Mouse (Mus musculus) stomach, postnatal 0 days (tissue): ENCODE measurements around the gene 1700001P01Rik. TPM values are rescaled to one million over a fixed set of nuclear protein-coding genes. Genes with fewer than 3 reads are reported as not detected.

Experiments
- ATAC-seq: fragments of 200-750 bp; cut with Nextera tagmentation; 2 replicates; pipeline ENCODE4 v1.8.0; 2017; ENCODE audit not compliant: low FRiP score, low TSS enrichment
- DNase-seq: peaks from one replicate; pipeline ENCODE4 v3.0.0-alpha.2; 2016; ENCODE audit warnings: low spot score
- H3K27ac ChIP-seq: fragments of 300-500 bp; sonication (generic); replicated peaks from 2 replicates; pipeline ENCODE4 v1.5.1; 2014; ENCODE audit warnings: mild to moderate bottlenecking, control low read depth
- H3K27me3 ChIP-seq: fragments of 300-500 bp; sonication (generic); 2 replicates; pipeline ENCODE4 v1.6.1; 2014; ENCODE audit warnings: low read length; ENCODE audit not compliant: control insufficient read depth, insufficient read depth
- H3K36me3 ChIP-seq: fragments of 300-500 bp; sonication (generic); 2 replicates; pipeline ENCODE4 v1.6.1; 2014; ENCODE audit warnings: low read length, mixed read lengths; ENCODE audit not compliant: control insufficient read depth, insufficient read depth
- H3K4me1 ChIP-seq: fragments of 300-500 bp; sonication (generic); replicated peaks from 2 replicates; pipeline ENCODE4 v1.6.1; 2014; ENCODE audit warnings: antibody characterized with exemption; ENCODE audit not compliant: control insufficient read depth, insufficient read depth
- H3K4me2 ChIP-seq: fragments of 300-500 bp; sonication (generic); replicated peaks from 2 replicates; pipeline ENCODE4 v1.6.1; 2014; ENCODE audit warnings: low read depth, mild to moderate bottlenecking, control low read depth, moderate library complexity
- H3K4me3 ChIP-seq: fragments of 300-500 bp; sonication (generic); 2 replicates; pipeline ENCODE4 v1.5.1; 2014; ENCODE audit warnings: low read depth, low read length, control low read depth
- H3K9ac ChIP-seq: fragments of 300-500 bp; sonication (generic); 2 replicates; pipeline ENCODE4 v1.6.1; 2014; ENCODE audit warnings: mild to moderate bottlenecking, low read length, control low read depth, mixed read lengths
- H3K9me3 ChIP-seq: fragments of 300-500 bp; sonication (generic); 2 replicates; pipeline ENCODE4 v1.6.1; 2016; ENCODE audit warnings: low read length; ENCODE audit not compliant: control insufficient read depth
- CTCF ChIP-seq: IDR thresholded peaks from 2 replicates; pipeline ENCODE4 v1.5.1; 2016; ENCODE audit warnings: antibody characterized with exemption, low read depth, mild to moderate bottlenecking, moderate library complexity
- EP300 ChIP-seq: optimal IDR thresholded peaks from 2 replicates; pipeline ENCODE3; 2016; ENCODE audit warnings: antibody characterized with exemption
- WGBS: fragments of 180-500 bp; shearing (Covaris S2); extraction: QIAGEN DNeasy Blood & Tissue Kit; methylation state at CpG from one replicate; pipeline ENCODE4 v1.1.7; 2014; 5-methylcytosine and 5-hydroxymethylcytosine counted together
- polyA plus RNA-seq: library from polyadenylated mRNA; unstranded; fragments of >200 nt; fragmentation: Nextera tagmentation; extraction: Ambion mirVana; gene quantifications from 2 replicates; pipeline ENCODE4 v1.2.1, GENCODE M21; 2015

The 1700001P01Rik gene
- polyA plus RNA-seq, 1 experiment from 2014 or later = not detected

GRCm38 (mm10) chr11:97800691-97801408 is 25.1 kb upstream of the 1700001P01Rik start:
- H3K4me3 ChIP-seq = peak overlapping the region; percentile 90
- WGBS = 1% methylated on average over 17 of the region's 17 CpGs
- no peaks in the 10 kb centered on the region for H3K36me3 ChIP-seq
- H3K4me2 ChIP-seq = peak overlapping the region; percentile 74
- H3K9ac ChIP-seq = peak overlapping the region; percentile 90
- H3K4me1 ChIP-seq = peaks cover 20% of the 10 kb centered on the region
- H3K27ac ChIP-seq = peak overlapping the region; percentile 98
- H3K9me3 ChIP-seq = no peaks in the 10 kb centered on the region
- H3K27me3 ChIP-seq = no peaks in the 10 kb centered on the region
- no peak for TF ChIP-seq EP300
- TF ChIP-seq CTCF = no peak
- DNase-seq (no peak), ATAC-seq (no peak)

GRCm38 (mm10) chr11:97799994-97800690 is 24.4 kb upstream of the 1700001P01Rik start:
- H3K9me3 ChIP-seq = no peaks in the 10 kb centered on the region
- no peaks in the 10 kb centered on the region for H3K27me3 ChIP-seq
- H3K36me3 ChIP-seq = no peaks in the 10 kb centered on the region
- ATAC-seq (peak; percentile 75), DNase-seq (peak; percentile 93)
- TF ChIP-seq CTCF (no peak), EP300 (no peak)
- WGBS = 0% methylated on average over 27 of the region's 43 CpGs
- H3K27ac ChIP-seq = peak overlapping the region; percentile 98
- H3K4me2 ChIP-seq = peak overlapping the region; percentile 74
- peaks cover 13% of the 10 kb centered on the region for H3K4me1 ChIP-seq
- H3K4me3 ChIP-seq = peak overlapping the region; percentile 90
- peak overlapping the region; percentile 90 for H3K9ac ChIP-seq

- Histone ChIP-seq H3K4me2 (peak overlapping the region; percentile 74), H3K27ac (peak overlapping the region; percentile 98), H3K27me3 (no peaks in the 10 kb centered on the region), H3K4me1 (peaks cover 6% of the 10 kb centered on the region; the same call in 1 of the 2 replicates), H3K36me3 (no peaks in the 10 kb centered on the region), H3K9ac (peak overlapping the region; percentile 90), H3K4me3 (peak overlapping the region; percentile 90), H3K9me3 (no peaks in the 10 kb centered on the region)
- ATAC-seq (peak; percentile 66), DNase-seq (peak; percentile 90)
- WGBS = 0% methylated on average over 68 of the region's 71 CpGs
- no peak for TF ChIP-seq CTCF
- no peak for TF ChIP-seq EP300
Observed at GRCm38 (mm10) chr11:97799146-97799993, 23.7 kb upstream of the 1700001P01Rik start.

- 1% methylated on average over 11 of the region's 11 CpGs for WGBS
Observed at GRCm38 (mm10) chr11:97798782-97799145, 23.0 kb upstream of the 1700001P01Rik start, which contains the start of gene Lasp1. TSS of gene Lasp1 (plus strand) at chr11:97799000.

GRCm38 (mm10) chr11:97798083-97798435 is 22.3 kb upstream of the 1700001P01Rik start:
- WGBS = 49% methylated on average over 8 of the region's 8 CpGs
- no peak for ATAC-seq
- H3K36me3 ChIP-seq = no peaks in the 10 kb centered on the region
- TF ChIP-seq EP300 (no peak), CTCF (no peak)
- H3K9me3 ChIP-seq = no peaks in the 10 kb centered on the region
- H3K4me1 ChIP-seq = peaks cover 3% of the 10 kb centered on the region; the same call in 1 of the 2 replicates
- no peak for DNase-seq
- no peaks in the 10 kb centered on the region for H3K27me3 ChIP-seq
- H3K9ac ChIP-seq = no peak overlapping the region
- H3K4me3 ChIP-seq = no peak overlapping the region
- 0 out of 2 replicates have a peak overlapping the region, but pooled peaks have one; percentile 0 for H3K4me2 ChIP-seq
- no peak overlapping the region for H3K27ac ChIP-seq

More at GRCm38 (mm10) chr11:97798782-97799145, 23.0 kb upstream of the 1700001P01Rik start, which contains the start of gene Lasp1:
- H3K4me3 ChIP-seq = peak within 1 kb of the TSS; percentile 90
- H3K4me2 ChIP-seq = peak within 1 kb of the TSS; percentile 74
- peaks cover 3% of the 10 kb centered on the region; the same call in 1 of the 2 replicates for H3K4me1 ChIP-seq
- TF ChIP-seq EP300 (no peak), CTCF (no peak)
- no peaks in the 10 kb centered on the region for H3K27me3 ChIP-seq
- no peaks in the 10 kb centered on the region for H3K36me3 ChIP-seq
- no peaks in the 10 kb centered on the region for H3K9me3 ChIP-seq
- peak within 1 kb of the TSS; percentile 90 for H3K9ac ChIP-seq
- ATAC-seq (peak; percentile 33), DNase-seq (peak; percentile 91)
- peak within 1 kb of the TSS; percentile 98 for H3K27ac ChIP-seq
